Mouse (Mus musculus) midbrain, embryonic 16.5 days (tissue): ENCODE measurements around the gene Bcat1. TPM values are rescaled to one million over a fixed set of nuclear protein-coding genes. Genes with fewer than 3 reads are reported as not detected.

Experiments
- ATAC-seq: fragments of 200-750 bp; cut with Nextera tagmentation; 2 replicates; pipeline ENCODE4 v1.8.0; 2017; ENCODE audit warnings: moderate TSS enrichment
- H3K27ac ChIP-seq: fragments of 300-500 bp; sonication (generic); 2 replicates; pipeline ENCODE4 v1.5.1; 2014; ENCODE audit warnings: mild to moderate bottlenecking, low read length, mixed read lengths
- H3K27me3 ChIP-seq: fragments of 300-500 bp; sonication (generic); 2 replicates; pipeline ENCODE4 v1.6.1; 2014; ENCODE audit warnings: low read depth, low read length, mixed read lengths; ENCODE audit not compliant: control insufficient read depth, insufficient read depth
- H3K36me3 ChIP-seq: fragments of 300-500 bp; sonication (generic); 2 replicates; pipeline ENCODE4 v1.6.1; 2014; ENCODE audit warnings: mild to moderate bottlenecking, low read length, moderate library complexity, mixed read lengths; ENCODE audit not compliant: control insufficient read depth, insufficient read depth
- H3K4me1 ChIP-seq: fragments of 300-500 bp; sonication (generic); 2 replicates; pipeline ENCODE4 v1.6.1; 2014; ENCODE audit warnings: mild to moderate bottlenecking, low read length, mixed read lengths; ENCODE audit not compliant: control insufficient read depth, insufficient read depth
- H3K4me2 ChIP-seq: fragments of 300-500 bp; sonication (generic); 2 replicates; pipeline ENCODE4 v1.6.1; 2014; ENCODE audit warnings: mild to moderate bottlenecking, low read length, mixed read lengths
- H3K4me3 ChIP-seq: fragments of 300-500 bp; sonication (generic); 2 replicates; pipeline ENCODE4 v1.5.1; 2014; ENCODE audit warnings: low read depth, mild to moderate bottlenecking, low read length, moderate library complexity, mixed read lengths
- H3K9ac ChIP-seq: fragments of 300-500 bp; sonication (generic); 2 replicates; pipeline ENCODE4 v1.6.1; 2014; ENCODE audit warnings: low read depth, low read length, mixed read lengths
- H3K9me3 ChIP-seq: fragments of 300-500 bp; sonication (generic); replicated peaks from 2 replicates; pipeline ENCODE4 v1.6.1; 2014; ENCODE audit warnings: mild to moderate bottlenecking, low read length, mixed read lengths; ENCODE audit not compliant: control insufficient read depth, poor library complexity, severe bottlenecking
- WGBS: fragments of 180-500 bp; shearing (Covaris S2); extraction: QIAGEN DNeasy Blood & Tissue Kit; methylation state at CpG from one replicate; pipeline ENCODE4 v1.1.7; 2014; 5-methylcytosine and 5-hydroxymethylcytosine counted together
- polyA plus RNA-seq: library from polyadenylated mRNA; unstranded; fragments of >200 nt; fragmentation: Nextera tagmentation; extraction: Ambion mirVana; gene quantifications from 2 replicates; pipeline ENCODE4 v1.2.1, GENCODE M21; 2015

Bcat1 gene
- polyA plus RNA-seq, 1 experiment from 2014 or later = 104 TPM

- no peaks in the 10 kb centered on the region for H3K4me1 ChIP-seq
- no peak overlapping the region for H3K27ac ChIP-seq
- H3K9ac ChIP-seq = no peak overlapping the region
- H3K4me3 ChIP-seq = no peak overlapping the region
- ATAC-seq = peak; percentile 25; the same call in 1 of the 2 replicates
- H3K27me3 ChIP-seq = no peaks in the 10 kb centered on the region
- H3K36me3 ChIP-seq = no peaks in the 10 kb centered on the region
- H3K4me2 ChIP-seq = no peak overlapping the region
- WGBS = 92% methylated on average over 4 of the region's 4 CpGs
- H3K9me3 ChIP-seq = no peaks in the 10 kb centered on the region
These were observed 10.6 kb downstream of the Bcat1 start for GRCm38 (mm10) chr6:145065301-145065845.

- Histone ChIP-seq H3K4me2 (no peak overlapping the region), H3K9ac (no peak overlapping the region), H3K27me3 (no peaks in the 10 kb centered on the region), H3K9me3 (no peaks in the 10 kb centered on the region), H3K4me3 (no peak overlapping the region), H3K36me3 (no peaks in the 10 kb centered on the region), H3K27ac (no peak overlapping the region), H3K4me1 (no peaks in the 10 kb centered on the region)
- WGBS = 31% methylated on average over 1 of the region's 1 CpGs
- no peak for ATAC-seq
These were observed 11.9 kb downstream of the Bcat1 start for GRCm38 (mm10) chr6:145064104-145064503.

- Histone ChIP-seq H3K27me3 (no peaks in the 10 kb centered on the region), H3K9me3 (no peaks in the 10 kb centered on the region), H3K36me3 (no peaks in the 10 kb centered on the region), H3K4me2 (no peak overlapping the region), H3K27ac (no peak overlapping the region), H3K4me3 (no peak overlapping the region), H3K4me1 (no peaks in the 10 kb centered on the region), H3K9ac (no peak overlapping the region)
- WGBS = 38% methylated on average over 5 of the region's 5 CpGs
- ATAC-seq = no peak
These were observed 12.6 kb downstream of the Bcat1 start for GRCm38 (mm10) chr6:145063212-145063868.

- no peak for ATAC-seq
- H3K4me3 ChIP-seq = no peak overlapping the region
- H3K9ac ChIP-seq = no peak overlapping the region
- H3K27ac ChIP-seq = no peak overlapping the region
- H3K9me3 ChIP-seq = no peaks in the 10 kb centered on the region
- H3K4me1 ChIP-seq = no peaks in the 10 kb centered on the region
- no peak overlapping the region for H3K4me2 ChIP-seq
- H3K36me3 ChIP-seq = no peaks in the 10 kb centered on the region
- no peaks in the 10 kb centered on the region for H3K27me3 ChIP-seq
- WGBS = 57% methylated on average over 4 of the region's 4 CpGs
These were observed 13.2 kb downstream of the Bcat1 start for GRCm38 (mm10) chr6:145062763-145063162.

- Histone ChIP-seq H3K4me3 (no peak overlapping the region), H3K27ac (no peak overlapping the region), H3K9me3 (no peaks in the 10 kb centered on the region), H3K4me1 (no peaks in the 10 kb centered on the region), H3K4me2 (no peak overlapping the region), H3K9ac (no peak overlapping the region), H3K36me3 (no peaks in the 10 kb centered on the region), H3K27me3 (no peaks in the 10 kb centered on the region)
- ATAC-seq = no peak
- WGBS = 86% methylated on average over 1 of the region's 1 CpGs
These were observed 14.6 kb downstream of the Bcat1 start for GRCm38 (mm10) chr6:145061361-145061760.

- ATAC-seq = no peak
- H3K9me3 ChIP-seq = no peaks in the 10 kb centered on the region
- H3K4me1 ChIP-seq = no peaks in the 10 kb centered on the region
- 77% methylated on average over 4 of the region's 4 CpGs for WGBS
- no peaks in the 10 kb centered on the region for H3K27me3 ChIP-seq
- no peak overlapping the region for H3K4me3 ChIP-seq
- no peak overlapping the region for H3K4me2 ChIP-seq
- no peak overlapping the region for H3K9ac ChIP-seq
- no peaks in the 10 kb centered on the region for H3K36me3 ChIP-seq
- no peak overlapping the region for H3K27ac ChIP-seq
These were observed 19.9 kb downstream of the Bcat1 start for GRCm38 (mm10) chr6:145056102-145056501.

GRCm38 (mm10) chr6:145055277-145055858, 20.6 kb downstream of the Bcat1 start:
- Histone ChIP-seq H3K4me3 (no peak overlapping the region), H3K9me3 (no peaks in the 10 kb centered on the region), H3K27me3 (no peaks in the 10 kb centered on the region), H3K4me1 (no peaks in the 10 kb centered on the region), H3K27ac (no peak overlapping the region), H3K4me2 (no peak overlapping the region), H3K36me3 (no peaks in the 10 kb centered on the region), H3K9ac (no peak overlapping the region)
- 32% methylated on average over 6 of the region's 6 CpGs for WGBS
- no peak for ATAC-seq

GRCm38 (mm10) chr6:145052669-145053068, 23.3 kb downstream of the Bcat1 start:
- no peak overlapping the region for H3K9ac ChIP-seq
- no peaks in the 10 kb centered on the region for H3K9me3 ChIP-seq
- peaks cover 4% of the 10 kb centered on the region; the same call in 1 of the 2 replicates for H3K4me1 ChIP-seq
- no peaks in the 10 kb centered on the region for H3K36me3 ChIP-seq
- no peaks in the 10 kb centered on the region; the same call in 1 of the 2 replicates for H3K27me3 ChIP-seq
- H3K4me2 ChIP-seq = no peak overlapping the region
- no peak overlapping the region for H3K27ac ChIP-seq
- WGBS = 60% methylated on average over 2 of the region's 2 CpGs
- no peak for ATAC-seq
- no peak overlapping the region for H3K4me3 ChIP-seq

GRCm38 (mm10) chr6:145050899-145051298, 25.1 kb downstream of the Bcat1 start:
- WGBS = 11% methylated on average over 3 of the region's 3 CpGs
- peaks cover 13% of the 10 kb centered on the region for H3K4me1 ChIP-seq
- ATAC-seq = no peak
- no peak overlapping the region for H3K4me3 ChIP-seq
- H3K9ac ChIP-seq = no peak overlapping the region
- no peaks in the 10 kb centered on the region for H3K9me3 ChIP-seq
- no peaks in the 10 kb centered on the region for H3K36me3 ChIP-seq
- H3K4me2 ChIP-seq = no peak overlapping the region
- H3K27ac ChIP-seq = no peak overlapping the region
- no peaks in the 10 kb centered on the region; the same call in 1 of the 2 replicates for H3K27me3 ChIP-seq
